Comparison of ENCODE assay signal across 13 mouse cellular contexts in the genomic region with DNA sequence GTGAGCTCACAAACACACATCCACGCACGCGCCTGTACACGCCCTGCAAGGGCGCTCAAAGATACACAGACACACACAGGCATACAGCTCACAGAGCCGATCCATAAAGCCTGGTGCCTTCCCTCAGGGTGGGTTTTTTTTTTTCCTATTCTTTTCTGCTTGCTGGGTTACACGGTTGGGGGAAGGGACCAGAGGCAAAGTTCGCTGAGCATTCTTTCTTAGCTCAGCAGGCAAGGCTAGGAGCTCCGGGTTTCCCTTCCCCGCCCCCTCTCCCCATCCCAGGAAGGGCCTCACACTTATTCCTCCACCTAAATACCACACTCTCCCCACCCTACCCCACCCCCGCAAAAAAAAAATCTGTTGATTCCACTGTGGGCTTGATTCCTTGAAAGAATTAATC.
DNase-seq lines count a peak whose midpoint lies in the region; ATAC-seq and TF ChIP-seq lines count a peak whose summit lies in the region.
"Had no signal": no experiment of that assay in that cellular context is flagged by ENCODE, and none has a peak within 500 bp of the region (broad histone marks: within the 10 kb centered on the region; RNA-seq: fewer than 3 reads in every experiment).

No protein-coding gene starts in this region.

- H3K4me3 ChIP-seq in embryonic facial prominence, embryonic 11.5 days (ENCODE audit: low read depth, low read length), result no peak overlapping the region
- H3K4me3 ChIP-seq in embryonic facial prominence, embryonic 10.5 days, result no peak overlapping the region
- no peak overlapping the region for H3K4me3 ChIP-seq in limb, embryonic 14.5 days (replicated peaks; ENCODE audit: low read length)
- no peak overlapping the region for H3K4me3 ChIP-seq in neural tube, embryonic 12.5 days

- no peak overlapping the region for H3K9ac ChIP-seq in embryonic facial prominence, embryonic 11.5 days (replicated peaks; ENCODE audit: low read length)
- no peak overlapping the region for H3K9ac ChIP-seq in limb, embryonic 14.5 days (ENCODE audit: low read depth, low read length, severe bottlenecking)
- H3K9ac ChIP-seq in neural tube, embryonic 12.5 days, result no peak overlapping the region
- H3K9ac ChIP-seq: liver, postnatal 0 days had no signal

- no peaks in the 10 kb centered on the region for H3K4me1 ChIP-seq in embryonic facial prominence, embryonic 11.5 days (ENCODE audit: control insufficient read depth, insufficient read depth, low read length)
- H3K4me1 ChIP-seq in embryonic facial prominence, embryonic 10.5 days, result no peaks in the 10 kb centered on the region
- H3K4me1 ChIP-seq in limb, embryonic 14.5 days (ENCODE audit: control insufficient read depth, insufficient read depth, low read length), result no peaks in the 10 kb centered on the region
- H3K4me1 ChIP-seq in neural tube, embryonic 12.5 days, result no peaks in the 10 kb centered on the region

- ATAC-seq in embryonic facial prominence, embryonic 11.5 days (replicated peaks; ENCODE audit: insufficient number of reproducible peaks, low FRiP score, low TSS enrichment, low read depth), result no peak
- no peak for ATAC-seq in limb, embryonic 14.5 days (ENCODE audit: low FRiP score, low read depth)
- ATAC-seq in neural tube, embryonic 12.5 days (ENCODE audit: low FRiP score, low read depth), result no peak
- no peak for ATAC-seq in inflammation-experienced regulatory T-cells, adult 6 months
- ATAC-seq: liver, postnatal 0 days had no signal

- no peak overlapping the region for H3K27ac ChIP-seq in embryonic facial prominence, embryonic 11.5 days (replicated peaks; ENCODE audit: low read depth, low read length)
- H3K27ac ChIP-seq in embryonic facial prominence, embryonic 10.5 days (replicated peaks), result no peak overlapping the region
- no peak overlapping the region for H3K27ac ChIP-seq in limb, embryonic 14.5 days (replicated peaks; ENCODE audit: low read depth, low read length)
- no peak overlapping the region for H3K27ac ChIP-seq in neural tube, embryonic 12.5 days

- intact Hi-C loops in heart, postnatal 10 days (cut with DNase I), result no loop called here

- 13% methylated on average over 11 of the region's 11 CpGs for WGBS in embryonic facial prominence, embryonic 11.5 days
- WGBS in embryonic facial prominence, embryonic 10.5 days, result 22% methylated on average over 11 of the region's 11 CpGs
- 25% methylated on average over 11 of the region's 11 CpGs for WGBS in limb, embryonic 14.5 days
- WGBS in neural tube, embryonic 12.5 days, result 19% methylated on average over 11 of the region's 11 CpGs

- no peak overlapping the region for H3K4me2 ChIP-seq in embryonic facial prominence, embryonic 11.5 days (ENCODE audit: low read depth, low read length)
- H3K4me2 ChIP-seq in limb, embryonic 14.5 days (replicated peaks; ENCODE audit: low read depth, low read length, severe bottlenecking), result peak overlapping the region; percentile 19; the same call in 1 of the 2 replicates
- H3K4me2 ChIP-seq in neural tube, embryonic 12.5 days (replicated peaks), result peak overlapping the region; percentile 37

- no peak for TF ChIP-seq POLR2A in limb, embryonic 14.5 days (IDR thresholded peaks at IDR 0.05; ENCODE audit: borderline replicate concordance, extremely low read depth, insufficient read depth, insufficient read length)

- no peaks in the 10 kb centered on the region for H3K36me3 ChIP-seq in embryonic facial prominence, embryonic 11.5 days (replicated peaks; ENCODE audit: control insufficient read depth, insufficient read depth, low read depth, low read length)
- H3K36me3 ChIP-seq in embryonic facial prominence, embryonic 10.5 days (replicated peaks), result no peaks in the 10 kb centered on the region
- no peaks in the 10 kb centered on the region for H3K36me3 ChIP-seq in limb, embryonic 14.5 days (ENCODE audit: control insufficient read depth, insufficient read depth, low read length)
- H3K36me3 ChIP-seq in neural tube, embryonic 12.5 days, result no peaks in the 10 kb centered on the region

- H3K9me3 ChIP-seq in embryonic facial prominence, embryonic 11.5 days (replicated peaks; ENCODE audit: control insufficient read depth, low read length), result no peaks in the 10 kb centered on the region
- H3K9me3 ChIP-seq in embryonic facial prominence, embryonic 10.5 days, result no peaks in the 10 kb centered on the region
- no peaks in the 10 kb centered on the region for H3K9me3 ChIP-seq in limb, embryonic 14.5 days (ENCODE audit: control insufficient read depth, low read length)
- H3K9me3 ChIP-seq in neural tube, embryonic 12.5 days, result no peaks in the 10 kb centered on the region

- peak; percentile 7 for DNase-seq in embryonic facial prominence, embryonic 11.5 days (ENCODE audit: low spot score)
- no peak for DNase-seq in embryonic facial prominence, embryonic 10.5 days (ENCODE audit: low spot score)
- peak; percentile 16 for DNase-seq in forelimb bud, embryonic 11.5 days (ENCODE audit: low read depth, low spot score)
- DNase-seq in limb, embryonic 14.5 days (ENCODE audit: low spot score), result no peak
- DNase-seq in frontal cortex, postnatal 10 days (ENCODE audit: low spot score in 2 of 2), result no peak
- no peak for DNase-seq in heart, postnatal 10 days
- DNase-seq: adrenal gland, postnatal 14 days; heart, adult 11 months; kidney, adult 18-20 months; liver, postnatal 0 days; right cerebral cortex, postnatal 14 days had no signal

- peaks cover 4% of the 10 kb centered on the region for H3K27me3 ChIP-seq in embryonic facial prominence, embryonic 11.5 days (ENCODE audit: control insufficient read depth, insufficient read depth, low read length)
- H3K27me3 ChIP-seq in embryonic facial prominence, embryonic 10.5 days (replicated peaks; ENCODE audit: low read depth, poor library complexity, severe bottlenecking), result peaks cover 69% of the 10 kb centered on the region
- H3K27me3 ChIP-seq in limb, embryonic 14.5 days (ENCODE audit: control insufficient read depth, insufficient read depth, low read length), result peaks cover 15% of the 10 kb centered on the region; the same call in 1 of the 2 replicates
- peaks cover 5% of the 10 kb centered on the region for H3K27me3 ChIP-seq in neural tube, embryonic 12.5 days (replicated peaks)

Comparison
In these comparisons a context has a peak if more than half of its experiments do, and no peak if none do; other contexts are left out.
1. DNase-seq: peak in embryonic facial prominence, embryonic 11.5 days (single experiment) and forelimb bud, embryonic 11.5 days (single experiment); none in embryonic facial prominence, embryonic 10.5 days (single experiment), limb, embryonic 14.5 days (single experiment), frontal cortex, postnatal 10 days (0 of 2) and heart, postnatal 10 days (0 of 2).